Mouse (Mus musculus): Measurements from ENCODE around the gene Olfr316.

DNA sequence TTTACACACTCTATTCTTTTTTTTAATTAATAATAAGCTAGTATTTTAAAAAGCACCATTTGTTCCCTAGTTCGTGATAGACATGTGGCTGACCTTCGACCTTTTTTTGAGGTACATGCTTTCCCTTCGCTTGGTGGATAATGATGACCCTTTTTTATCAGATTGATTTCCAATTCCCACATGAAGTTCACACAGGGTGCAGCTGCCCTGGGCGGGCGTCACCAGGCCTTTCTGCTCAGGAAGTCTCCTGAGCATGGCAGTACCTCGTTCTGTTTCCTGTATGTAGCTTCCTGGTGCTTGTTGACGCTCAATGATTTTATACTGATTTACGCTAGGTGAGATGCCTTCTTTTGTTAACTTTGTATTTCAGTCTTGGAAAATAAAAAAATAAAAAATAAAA, 35.8 kb downstream of the Olfr316 start:
- TF ChIP-seq CTCF (IDR thresholded peaks at IDR 0.05; ENCODE audit: borderline replicate concordance, insufficient read depth, low read depth, low read length) (no peak), POLR2A (IDR thresholded peaks at IDR 0.05; ENCODE audit: borderline replicate concordance, insufficient read depth, low read length) (no peak)

All from cerebellum, adult 2 months (tissue).